Mouse (Mus musculus) ovary, postnatal 36 days (tissue): Measurements from ENCODE around the gene Sdk1.

ENCODE experiments used
- DNase-seq: peaks from one replicate; pipeline ENCODE4 v3.0.0; 2022; ENCODE audit warnings: low spot score, mixed read lengths

Gene Sdk1

GRCm38 (mm10) chr5:141240841-141241543, at the start of gene Sdk1:
Sdk1 (plus strand) TSS chr5:141241490.
- DNase-seq = peak; percentile 97

GRCm38 (mm10) chr5:141197278-141197677, 44.0 kb upstream of the Sdk1 start:
- no peak for DNase-seq

- no peak for DNase-seq
Observed at GRCm38 (mm10) chr5:141202276-141203065, 38.8 kb upstream of the Sdk1 start.

GRCm38 (mm10) chr5:141207061-141207460, 34.2 kb upstream of the Sdk1 start:
- no peak for DNase-seq

- DNase-seq = no peak
Observed at GRCm38 (mm10) chr5:141225243-141225642, 16.0 kb upstream of the Sdk1 start.

- DNase-seq = no peak
Observed at GRCm38 (mm10) chr5:141234326-141234725, 7.0 kb upstream of the Sdk1 start.

- no peak for DNase-seq
Observed at GRCm38 (mm10) chr5:141239401-141239800, 1.9 kb upstream of the Sdk1 start.

- no peak for DNase-seq
Observed at GRCm38 (mm10) chr5:141240441-141240840, 849 bp upstream of the Sdk1 start.

GRCm38 (mm10) chr5:141241645-141242284, 475 bp downstream of the Sdk1 start:
- DNase-seq = peak; percentile 5

- no peak for DNase-seq
Observed at GRCm38 (mm10) chr5:141243253-141243965, 2.1 kb downstream of the Sdk1 start.

- DNase-seq = no peak
Observed at GRCm38 (mm10) chr5:141264253-141264652, 23.0 kb downstream of the Sdk1 start.

GRCm38 (mm10) chr5:141277112-141277511, 35.8 kb downstream of the Sdk1 start:
- no peak for DNase-seq

GRCm38 (mm10) chr5:141281751-141282150, 40.5 kb downstream of the Sdk1 start:
- no peak for DNase-seq

- no peak for DNase-seq
Observed at GRCm38 (mm10) chr5:141289611-141290010, 48.3 kb downstream of the Sdk1 start.

- no peak for DNase-seq
Observed at GRCm38 (mm10) chr5:141295240-141295639, 54.0 kb downstream of the Sdk1 start.

GRCm38 (mm10) chr5:141302287-141302694, 61.0 kb downstream of the Sdk1 start:
- DNase-seq = no peak

- DNase-seq = no peak
Observed at GRCm38 (mm10) chr5:141303746-141304145, 62.5 kb downstream of the Sdk1 start.

- no peak for DNase-seq
Observed at GRCm38 (mm10) chr5:141304706-141305105, 63.4 kb downstream of the Sdk1 start.

GRCm38 (mm10) chr5:141310641-141311040, 69.4 kb downstream of the Sdk1 start:
- DNase-seq = no peak

GRCm38 (mm10) chr5:141311801-141312200, 70.5 kb downstream of the Sdk1 start:
- DNase-seq = no peak

GRCm38 (mm10) chr5:141312305-141312704, 71.0 kb downstream of the Sdk1 start:
- DNase-seq = no peak

GRCm38 (mm10) chr5:141317095-141317494, 75.8 kb downstream of the Sdk1 start:
- no peak for DNase-seq
